Mouse (Mus musculus): ENCODE data around the gene Cdr2. TPM values are rescaled to one million over a fixed set of nuclear protein-coding genes. Genes with fewer than 3 reads are reported as not detected.

Cdr2 gene
- polyA plus RNA-seq, 1 experiment from 2014 or later: 3.2 TPM

Other genes with a start within 250 kb of the Cdr2 start
- not detected in 3 replicates for gene Vwa3a, start 243.0 kb downstream of the Cdr2 start, polyA plus RNA-seq (2018)
- not detected in 3 replicates for gene Gm5737, start 169.9 kb downstream of the Cdr2 start, polyA plus RNA-seq (2018)
- gene Eef2k, start 139.5 kb downstream of the Cdr2 start, polyA plus RNA-seq (2018): 19.4 to 32.2 TPM (median 21.0 TPM) in 3 replicates
- 10.5 to 18.0 TPM (median 11.9 TPM) in 3 replicates for gene Polr3e, start 64.6 kb downstream of the Cdr2 start, polyA plus RNA-seq (2018)
- 0.07 to 0.16 TPM in 2 of 3 replicates, not detected in the other for gene Mfsd13b, start 197 bp upstream of the Cdr2 start, polyA plus RNA-seq (2018)
- gene Mettl9, start 52.1 kb upstream of the Cdr2 start, polyA plus RNA-seq (2018): 35.8 to 44.5 TPM (median 41.0 TPM) in 3 replicates
- 75.4 to 337 TPM (median 171 TPM) in 3 replicates for gene Igsf6, start 92.3 kb upstream of the Cdr2 start, polyA plus RNA-seq (2018)
- gene Otoa, start 99.3 kb upstream of the Cdr2 start, polyA plus RNA-seq (2018): not detected in 3 replicates